Mouse (Mus musculus) skeletal muscle tissue, postnatal 0 days (tissue): Measurements from ENCODE around the gene Cdh15. TPM values are rescaled to one million over a fixed set of nuclear protein-coding genes. Genes with fewer than 3 reads are reported as not detected.

Source experiments
- polyA plus RNA-seq: library from polyadenylated mRNA; unstranded; fragments of >200 nt; fragmentation: Nextera tagmentation; extraction: Ambion mirVana; gene quantifications from 2 replicates; pipeline ENCODE4 v1.2.1, GENCODE M21; 2015

Gene Cdh15
- 55.4 and 60.2 TPM in 2 replicates for polyA plus RNA-seq

GRCm38 (mm10) chr8:122847829-122848561 is at the start of gene Cdh15:
Cdh15 (plus strand) TSS chr8:122847966.

Other genes starting within 250 kb of the Cdh15 start
- 6.2 and 8.3 TPM in 2 replicates for gene Galns, start 236.5 kb upstream of the Cdh15 start, polyA plus RNA-seq
- 50.7 and 61.0 TPM in 2 replicates for gene Trappc2l, start 236.3 kb upstream of the Cdh15 start, polyA plus RNA-seq
- not detected in 2 replicates for gene Pabpn1l, start 225.2 kb upstream of the Cdh15 start, polyA plus RNA-seq
- 5.3 and 6.0 TPM in 2 replicates for gene Cbfa2t3, start 148.9 kb upstream of the Cdh15 start, polyA plus RNA-seq
- 14.0 and 14.7 TPM in 2 replicates for gene Acsf3, start 72.5 kb upstream of the Cdh15 start, polyA plus RNA-seq
- 32.8 and 35.7 TPM in 2 replicates for gene Ankrd11, start 194.3 kb downstream of the Cdh15 start, polyA plus RNA-seq
- gene Spg7, start 215.0 kb downstream of the Cdh15 start, polyA plus RNA-seq = 44.5 and 46.9 TPM in 2 replicates